Mouse (Mus musculus) liver, embryonic 14.5 days (tissue): Measurements from ENCODE around the gene Triobp.

Experiments
- CTCF ChIP-seq: IDR thresholded peaks from 2 replicates; pipeline ENCODE4 v1.5.1; 2016; ENCODE audit warnings: antibody characterized with exemption, low read depth, control low read depth
- EP300 ChIP-seq: IDR thresholded peaks from 2 replicates; pipeline ENCODE4 v1.6.1; 2016; ENCODE audit warnings: antibody characterized with exemption, low read depth

DNA sequence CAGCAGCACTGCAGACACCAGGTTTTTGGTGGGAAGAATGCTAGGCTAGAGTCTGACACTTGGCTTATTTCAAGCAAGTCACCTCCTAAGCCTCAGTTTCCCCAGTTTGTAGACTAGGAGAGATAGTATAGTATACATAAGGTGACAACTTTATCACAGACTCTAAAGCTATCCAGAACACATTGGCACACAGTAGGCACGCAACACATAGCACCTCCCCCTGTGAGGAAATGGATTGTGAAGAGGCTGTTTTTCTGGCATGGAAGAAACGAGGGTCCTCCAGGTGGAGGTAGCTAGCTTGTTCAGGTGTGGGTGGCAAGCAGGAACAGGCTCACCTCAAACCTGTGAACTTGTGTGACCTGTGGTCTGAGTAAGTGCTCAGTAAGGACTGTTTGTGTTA, 103.4 kb downstream of the Triobp start:
- no peak for TF ChIP-seq CTCF
- TF ChIP-seq EP300 = no peak
